Mouse (Mus musculus) MEL (cell line): Measurements from ENCODE around the gene Ggta1. TPM values are rescaled to one million over a fixed set of nuclear protein-coding genes. Genes with fewer than 3 reads are reported as not detected.

Experiments
- DNase-seq: peaks from one replicate; pipeline ENCODE4 v3.0.0; 2011; ENCODE audit warnings: low read depth, low spot score
- H3K27ac ChIP-seq: 2 replicates; pipeline ENCODE4 v1.5.1; 2012; ENCODE audit warnings: low read depth, mild to moderate bottlenecking, control low read depth, low read length, moderate library complexity; ENCODE audit not compliant: control insufficient read depth
- H3K27me3 ChIP-seq, 2 experiments: fragments of 150-350 bp in 1 of 2; sonication (generic) in 1 of 2; 2 replicates each; pipeline ENCODE4 v1.6.1; 2012; ENCODE audit warnings: low read length in 2 of 2, mild to moderate bottlenecking in 2 of 2, improper control_type of control experiment in 1 of 2, moderate library complexity in 1 of 2; ENCODE audit not compliant: insufficient read depth in 2 of 2, control insufficient read depth in 1 of 2
- H3K36me3 ChIP-seq, 2 experiments: 2 replicates each; pipeline ENCODE4 v1.6.1; 2012 to 2014; ENCODE audit warnings: low read length in 2 of 2, improper control_type of control experiment in 1 of 2, inconsistent platforms in 1 of 2, mild to moderate bottlenecking in 1 of 2; ENCODE audit not compliant: insufficient read depth in 2 of 2, control insufficient read depth in 1 of 2
- H3K4me1 ChIP-seq, 2 experiments: fragments of 150-350 bp in 1 of 2; sonication (generic) in 1 of 2; 2 replicates each; pipeline ENCODE4 v1.6.1; 2012; ENCODE audit warnings: low read length in 2 of 2, improper control_type of control experiment in 1 of 2, mild to moderate bottlenecking in 1 of 2; ENCODE audit not compliant: insufficient read depth in 2 of 2, control insufficient read depth in 1 of 2
- H3K4me3 ChIP-seq, 2 experiments: fragments of 150-350 bp in 1 of 2; sonication (generic) in 1 of 2; 2 replicates each; pipeline ENCODE4 v1.5.1; 2012; ENCODE audit warnings: low read depth in 2 of 2, low read length in 2 of 2, mild to moderate bottlenecking in 2 of 2, moderate library complexity in 2 of 2, control low read depth in 1 of 2, improper control_type of control experiment in 1 of 2; ENCODE audit not compliant: control insufficient read depth in 1 of 2, insufficient read depth in 1 of 2
- H3K79me2 ChIP-seq: 2 replicates; pipeline ENCODE4 v1.6.1; 2012; ENCODE audit warnings: mild to moderate bottlenecking, low read length, moderate library complexity; ENCODE audit not compliant: control insufficient read depth, poor library complexity, insufficient read depth
- H3K9ac ChIP-seq: 2 replicates; pipeline ENCODE4 v1.6.1; 2012; ENCODE audit warnings: low read depth, mild to moderate bottlenecking, control low read depth, low read length, moderate library complexity; ENCODE audit not compliant: control insufficient read depth, poor library complexity, severe bottlenecking
- H3K9me3 ChIP-seq: fragments of 150-350 bp; sonication (generic); replicated peaks from 2 replicates; pipeline ENCODE4 v1.6.1; 2012; ENCODE audit warnings: mild to moderate bottlenecking, low read length, improper control_type of control experiment, moderate library complexity; ENCODE audit not compliant: insufficient read depth
- BHLHE40 ChIP-seq: IDR thresholded peaks from 2 replicates; pipeline ENCODE4 v1.6.1; 2012; ENCODE audit warnings: low read depth, mild to moderate bottlenecking, inconsistent platforms, low read length, improper control_type of control experiment, borderline replicate concordance
- CTCF ChIP-seq, 3 experiments: IDR thresholded peaks in 2 of 3; conservative IDR thresholded peaks in 1 of 3; 2 replicates each; pipeline ENCODE4 v1.5.1; 2011 to 2012; ENCODE audit warnings: low read length in 3 of 3, low read depth in 2 of 3, mild to moderate bottlenecking in 2 of 3, improper control_type of control experiment in 1 of 3, inconsistent platforms in 1 of 3, mixed read lengths in 1 of 3, moderate library complexity in 1 of 3; ENCODE audit not compliant: control insufficient read depth in 1 of 3, insufficient read depth in 1 of 3, poor library complexity in 1 of 3, severe bottlenecking in 1 of 3
- E2F4 ChIP-seq: IDR thresholded peaks from 2 replicates; pipeline ENCODE4 v1.6.1; 2011; ENCODE audit warnings: low read depth, low read length, improper control_type of control experiment, borderline replicate concordance
- ELF1 ChIP-seq: IDR thresholded peaks from 2 replicates; pipeline ENCODE4 v1.6.1; 2014; ENCODE audit warnings: low read depth, mild to moderate bottlenecking, inconsistent platforms, low read length, improper control_type of control experiment, moderate library complexity
- GATA1 ChIP-seq: IDR thresholded peaks from 2 replicates; pipeline ENCODE4 v1.6.1; 2011; ENCODE audit warnings: low read depth, low read length, improper control_type of control experiment
- HCFC1 ChIP-seq: IDR thresholded peaks from 2 replicates; pipeline ENCODE4 v1.6.1; 2012; ENCODE audit warnings: low read depth, mild to moderate bottlenecking, inconsistent platforms, low read length, improper control_type of control experiment, moderate library complexity
- KAT2A ChIP-seq: conservative IDR thresholded peaks from 2 replicates; pipeline ENCODE4 v1.6.1; 2012; ENCODE audit warnings: low read depth, low read length, improper control_type of control experiment, inconsistent platforms
- MAX ChIP-seq: IDR thresholded peaks from 2 replicates; pipeline ENCODE4 v1.6.1; 2011; ENCODE audit warnings: low read length, improper control_type of control experiment
- MEF2A ChIP-seq: IDR thresholded peaks from 2 replicates; pipeline ENCODE4 v1.6.1; 2014; ENCODE audit warnings: low read depth, mild to moderate bottlenecking, inconsistent platforms, low read length, improper control_type of control experiment; ENCODE audit not compliant: poor library complexity, insufficient replicate concordance, severe bottlenecking; ENCODE audit errors: extremely low read depth
- MYB ChIP-seq: IDR thresholded peaks from 2 replicates; pipeline ENCODE4 v1.6.1; 2011; ENCODE audit warnings: mild to moderate bottlenecking, low read depth, low read length, improper control_type of control experiment
- NELFE ChIP-seq: IDR thresholded peaks from 2 replicates; pipeline ENCODE4 v1.6.1; 2011; ENCODE audit warnings: low read depth, low read length, improper control_type of control experiment
- NRF1 ChIP-seq: IDR thresholded peaks from 2 replicates; pipeline ENCODE4 v1.6.1; 2014; ENCODE audit warnings: low read depth, mild to moderate bottlenecking, inconsistent platforms, low read length, improper control_type of control experiment, moderate library complexity; ENCODE audit not compliant: poor library complexity, insufficient read depth, severe bottlenecking
- POLR2A ChIP-seq, 2 experiments: IDR thresholded peaks; 2 replicates each; pipeline ENCODE4 v1.6.1; 2011 to 2012; ENCODE audit warnings: low read length in 2 of 2, mild to moderate bottlenecking in 2 of 2, control low read depth in 1 of 2, improper control_type of control experiment in 1 of 2, low read depth in 1 of 2, moderate library complexity in 1 of 2; ENCODE audit not compliant: control insufficient read depth in 1 of 2, insufficient read depth in 1 of 2, poor library complexity in 1 of 2
- POLR2AphosphoS2 ChIP-seq: IDR thresholded peaks from 2 replicates; pipeline ENCODE4 v1.6.1; 2011; ENCODE audit warnings: low read length, improper control_type of control experiment
- RCOR1 ChIP-seq: IDR thresholded peaks from 2 replicates; pipeline ENCODE4 v1.6.1; 2012; ENCODE audit warnings: low read depth, mild to moderate bottlenecking, inconsistent platforms, low read length, improper control_type of control experiment
- SIN3A ChIP-seq: IDR thresholded peaks from 2 replicates; pipeline ENCODE4 v1.6.1; 2012; ENCODE audit warnings: low read length, improper control_type of control experiment, inconsistent platforms
- TAL1 ChIP-seq: IDR thresholded peaks from 2 replicates; pipeline ENCODE4 v1.6.1; 2012; ENCODE audit warnings: mild to moderate bottlenecking, inconsistent platforms, low read length, moderate library complexity, mixed read lengths
- TBP ChIP-seq: IDR thresholded peaks from 2 replicates; pipeline ENCODE4 v1.8.0; 2011; ENCODE audit warnings: low read depth, low read length, improper control_type of control experiment
- TCF12 ChIP-seq: IDR thresholded peaks from 2 replicates; pipeline ENCODE4 v1.6.1; 2014; ENCODE audit warnings: low read depth, mild to moderate bottlenecking, inconsistent platforms, low read length, improper control_type of control experiment, moderate library complexity
- USF1 ChIP-seq: IDR thresholded peaks from 2 replicates; pipeline ENCODE4 v1.6.1; 2014; ENCODE audit warnings: low read depth, mild to moderate bottlenecking, inconsistent platforms, low read length, improper control_type of control experiment, moderate library complexity
- ZC3H11A ChIP-seq: IDR thresholded peaks from 2 replicates; pipeline ENCODE4 v1.6.1; 2012; ENCODE audit warnings: low read depth, mild to moderate bottlenecking, inconsistent platforms, low read length, improper control_type of control experiment
- ZMIZ1 ChIP-seq: IDR thresholded peaks from 2 replicates; pipeline ENCODE4 v1.6.1; 2012; ENCODE audit warnings: low read depth, mild to moderate bottlenecking, inconsistent platforms, low read length, improper control_type of control experiment, moderate library complexity
- polyA plus RNA-seq, 2 experiments: library from polyadenylated mRNA; stranded (reverse) in 1 of 2; unstranded in 1 of 2; fragments of >175 nt in 1 of 2; fragments of >200 nt in 1 of 2; gene quantifications; 2 replicates each; pipeline versions ENCODE4 v1.2.1 to v1.2.4; 2012; ENCODE audit warnings: low replicate concordance in 2 of 2, low read depth in 1 of 2; ENCODE audit not compliant: insufficient read length in 2 of 2, insufficient read depth in 1 of 2, missing spikeins in 1 of 2
- total RNA-seq: library from RNA; depleted of rRNA; stranded (reverse); fragments of 300-350 nt; gene quantifications from 2 replicates; pipeline ENCODE4 v1.2.3, GENCODE M21; 2012

Gene Ggta1
- total and polyA plus RNA-seq, 3 experiments, result 29.2 to 30.7 TPM; not detected in 1

- no peak for TF ChIP-seq CTCF (IDR thresholded peaks at IDR 0.05 in 2 of 3, conservative IDR thresholded peaks at IDR 0.05 in 1 of 3; ENCODE audit: control insufficient read depth in 1 of 3, insufficient read depth in 1 of 3, low read depth in 2 of 3, low read length in 3 of 3, poor library complexity in 1 of 3, severe bottlenecking in 1 of 3)
- Histone ChIP-seq H3K9ac (no peak overlapping the region), H3K27ac (no peak overlapping the region), H3K36me3 (peaks cover 0 to 21% of the 10 kb centered on the region in 2 experiments; a peak in 2 of 4 replicates), H3K4me1 (peaks cover 5 to 19% of the 10 kb centered on the region in 2 experiments), H3K27me3 (no peaks in the 10 kb centered on the region), H3K9me3 (no peaks in the 10 kb centered on the region), H3K4me3 (no peak overlapping the region), H3K79me2 (peaks cover 5% of the 10 kb centered on the region)
- no peak for DNase-seq
Observed at GRCm38 (mm10) chr2:35446798-35447197, 16.2 kb downstream of the Ggta1 start.

GRCm38 (mm10) chr2:35446300-35446699, 16.7 kb downstream of the Ggta1 start:
- Histone ChIP-seq H3K27ac (no peak overlapping the region), H3K9ac (no peak overlapping the region), H3K36me3 (peaks cover 0 to 16% of the 10 kb centered on the region in 2 experiments; a peak in 2 of 4 replicates), H3K27me3 (no peaks in the 10 kb centered on the region), H3K9me3 (no peaks in the 10 kb centered on the region), H3K4me3 (no peak overlapping the region), H3K4me1 (peaks cover 5 to 17% of the 10 kb centered on the region in 2 experiments; a peak in 3 of 4 replicates), H3K79me2 (peaks cover 5% of the 10 kb centered on the region)
- DNase-seq, result no peak
- TF ChIP-seq MEF2A (no peak), E2F4 (no peak), MAX (no peak), ZMIZ1 (no peak), RCOR1 (no peak), KAT2A (no peak), MYB (no peak), POLR2AphosphoS2 (no peak), HCFC1 (no peak), SIN3A (no peak), USF1 (no peak), POLR2A (IDR thresholded peaks at IDR 0.05; ENCODE audit: control insufficient read depth in 1 of 2, insufficient read depth in 1 of 2, low read depth in 1 of 2, low read length in 2 of 2, poor library complexity in 1 of 2) (no peak), NRF1 (no peak), BHLHE40 (no peak)

GRCm38 (mm10) chr2:35445610-35446009, 17.4 kb downstream of the Ggta1 start:
- no peak overlapping the region for H3K9ac ChIP-seq
- no peak for TF ChIP-seq NRF1
- TF ChIP-seq CTCF (IDR thresholded peaks at IDR 0.05 in 2 of 3, conservative IDR thresholded peaks at IDR 0.05 in 1 of 3; ENCODE audit: control insufficient read depth in 1 of 3, insufficient read depth in 1 of 3, low read depth in 2 of 3, low read length in 3 of 3, poor library complexity in 1 of 3, severe bottlenecking in 1 of 3), result no peak
- TF ChIP-seq NELFE, result no peak
- TF ChIP-seq ELF1, result no peak
- no peak for TF ChIP-seq POLR2A (IDR thresholded peaks at IDR 0.05; ENCODE audit: control insufficient read depth in 1 of 2, insufficient read depth in 1 of 2, low read depth in 1 of 2, low read length in 2 of 2, poor library complexity in 1 of 2)
- no peak for TF ChIP-seq TAL1
- TF ChIP-seq GATA1, result no peak
- no peak for TF ChIP-seq TCF12
- no peak for TF ChIP-seq TBP
- no peak for TF ChIP-seq MAX
- TF ChIP-seq ZC3H11A, result no peak
- H3K4me1 ChIP-seq, result peaks cover 2 to 10% of the 10 kb centered on the region in 2 experiments; a peak in 3 of 4 replicates
- H3K9me3 ChIP-seq, result no peaks in the 10 kb centered on the region
- no peak overlapping the region for H3K27ac ChIP-seq
- H3K4me3 ChIP-seq, result no peak overlapping the region
- DNase-seq, result no peak
- H3K79me2 ChIP-seq, result peaks cover 5% of the 10 kb centered on the region
- H3K36me3 ChIP-seq, result peaks cover 0 to 10% of the 10 kb centered on the region in 2 experiments; a peak in 2 of 4 replicates
- H3K27me3 ChIP-seq, result no peaks in the 10 kb centered on the region
